Mouse (Mus musculus) embryonic facial prominence, embryonic 10.5 days (tissue): ENCODE measurements around the gene Spata17. TPM values are rescaled to one million over a fixed set of nuclear protein-coding genes. Genes with fewer than 3 reads are reported as not detected.

Source experiments
- DNase-seq: peaks from one replicate; pipeline ENCODE4 v3.0.0-alpha.2; 2017; ENCODE audit warnings: low spot score
- H3K27ac ChIP-seq: fragments of 300-500 bp; sonication (generic); replicated peaks from 2 replicates; pipeline ENCODE4 v1.5.1; 2016; ENCODE audit warnings: mild to moderate bottlenecking
- H3K27me3 ChIP-seq: fragments of 300-500 bp; sonication (generic); replicated peaks from 2 replicates; pipeline ENCODE4 v1.6.1; 2016; ENCODE audit warnings: low read depth, mild to moderate bottlenecking; ENCODE audit not compliant: poor library complexity, severe bottlenecking
- H3K36me3 ChIP-seq: fragments of 300-500 bp; sonication (generic); replicated peaks from 2 replicates; pipeline ENCODE4 v1.6.1; 2016; ENCODE audit warnings: mild to moderate bottlenecking, moderate library complexity
- H3K4me1 ChIP-seq: fragments of 300-500 bp; sonication (generic); 2 replicates; pipeline ENCODE4 v1.6.1; 2016
- H3K4me3 ChIP-seq: fragments of 300-500 bp; sonication (generic); 2 replicates; pipeline ENCODE4 v1.5.1; 2016; ENCODE audit warnings: mild to moderate bottlenecking, moderate library complexity
- H3K9me3 ChIP-seq: fragments of 300-500 bp; sonication (generic); 2 replicates; pipeline ENCODE4 v1.6.1; 2016; ENCODE audit warnings: mild to moderate bottlenecking
- WGBS: fragments of 180-500 bp; shearing (Covaris S2); methylation state at CpG from one replicate; pipeline ENCODE4 v1.1.7; 2016; 5-methylcytosine and 5-hydroxymethylcytosine counted together
- polyA plus RNA-seq: library from polyadenylated mRNA; unstranded; fragments of >200 nt; fragmentation: Nextera tagmentation; extraction: Ambion mirVana; gene quantifications from 2 replicates; pipeline ENCODE4 v1.2.1, GENCODE M21; 2016

Gene Spata17
- polyA plus RNA-seq, 1 experiment from 2014 or later: 1.1 TPM

DNA sequence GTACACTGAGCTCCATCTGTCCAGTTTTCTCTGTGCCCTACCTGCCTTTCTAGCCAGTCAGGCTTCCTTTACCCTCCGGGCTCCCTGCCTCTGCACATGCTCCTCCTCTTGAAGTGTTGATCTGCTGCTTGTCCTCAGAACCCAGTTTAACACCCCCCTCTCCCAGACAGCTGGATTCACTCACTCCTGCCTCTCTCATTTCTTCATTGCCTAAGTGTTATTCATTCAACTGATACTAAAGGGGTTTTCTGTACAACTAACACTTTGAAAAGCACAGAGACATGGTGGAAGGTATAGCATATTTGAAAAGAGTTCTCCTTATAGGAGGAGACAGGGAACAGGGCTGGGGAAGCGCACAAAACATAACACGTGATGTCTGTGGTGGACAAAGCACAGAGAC lies 114.1 kb downstream of the Spata17 start:
- no peaks in the 10 kb centered on the region for H3K36me3 ChIP-seq
- no peak overlapping the region for H3K4me3 ChIP-seq
- 78% methylated on average over 3 of the region's 3 CpGs for WGBS
- no peaks in the 10 kb centered on the region for H3K27me3 ChIP-seq
- no peaks in the 10 kb centered on the region for H3K9me3 ChIP-seq
- no peak for DNase-seq
- H3K4me1 ChIP-seq: no peaks in the 10 kb centered on the region
- H3K27ac ChIP-seq: no peak overlapping the region

DNA sequence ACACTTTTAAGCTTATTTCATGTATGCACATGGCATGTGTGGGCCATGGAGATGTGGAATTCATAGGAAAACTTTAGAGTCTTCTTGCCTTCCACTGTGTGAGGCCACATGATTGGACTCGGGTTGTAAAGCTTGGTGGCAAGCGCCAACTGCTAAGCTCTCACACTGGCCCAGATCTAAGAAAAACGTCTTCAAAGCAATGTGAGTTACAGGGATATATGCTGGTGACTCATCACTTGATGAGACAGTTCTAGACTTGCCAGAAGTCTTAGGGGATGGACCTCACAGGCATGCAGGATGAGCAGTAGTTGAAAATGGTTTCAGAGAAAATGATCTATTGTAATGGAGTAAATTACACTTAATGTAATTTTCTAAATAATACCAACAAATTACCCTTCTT lies 114.6 kb downstream of the Spata17 start:
- DNase-seq: no peak
- no peak overlapping the region for H3K27ac ChIP-seq
- H3K9me3 ChIP-seq: no peaks in the 10 kb centered on the region
- no peak overlapping the region for H3K4me3 ChIP-seq
- no peaks in the 10 kb centered on the region for H3K4me1 ChIP-seq
- WGBS: 81% methylated on average over 3 of the region's 3 CpGs
- no peaks in the 10 kb centered on the region for H3K27me3 ChIP-seq
- no peaks in the 10 kb centered on the region for H3K36me3 ChIP-seq

DNA sequence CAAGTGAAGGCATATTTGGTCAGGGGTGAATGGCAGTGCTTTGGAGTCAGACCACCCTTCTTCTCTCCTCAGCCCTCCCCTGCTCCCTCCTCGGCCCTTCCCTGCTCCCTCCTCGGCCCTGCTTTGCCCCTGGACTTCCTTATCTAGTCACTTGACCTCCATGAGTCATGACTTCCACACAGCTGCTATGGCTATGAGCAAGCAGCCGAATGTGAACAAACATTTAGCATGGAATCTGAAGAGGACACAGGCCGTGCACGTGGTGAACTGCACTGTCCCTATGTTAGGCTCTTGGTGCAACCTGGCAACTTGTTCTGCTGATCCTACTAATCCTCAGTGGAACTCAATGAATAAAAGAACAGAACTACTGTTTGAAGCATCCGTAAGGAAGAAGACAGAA lies 117.0 kb downstream of the Spata17 start:
- Histone ChIP-seq H3K27me3 (no peaks in the 10 kb centered on the region), H3K4me3 (no peak overlapping the region)
- whole genome bisulfite sequencing: 81% methylated on average over 6 of the region's 6 CpGs

DNA sequence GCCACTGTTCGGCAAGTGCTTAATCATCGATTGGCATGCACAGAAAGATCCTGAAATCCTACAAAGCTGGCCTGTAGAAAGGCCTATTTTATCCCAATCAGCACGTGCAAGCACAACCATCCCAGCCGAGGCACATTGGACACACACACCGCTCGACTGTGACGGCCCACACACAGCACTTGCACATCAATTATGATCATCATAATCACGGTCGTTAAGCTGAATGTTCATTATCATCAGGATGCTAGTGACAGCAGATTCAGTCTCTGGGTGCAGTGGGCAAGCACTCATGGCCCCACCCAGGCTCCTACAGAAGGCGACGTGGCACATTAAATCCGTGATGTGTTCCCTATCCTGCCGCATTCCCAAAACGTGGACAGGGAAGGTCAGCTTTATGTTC lies 122.7 kb downstream of the Spata17 start:
- H3K9me3 ChIP-seq: no peaks in the 10 kb centered on the region
- H3K27me3 ChIP-seq: no peaks in the 10 kb centered on the region
- no peak overlapping the region for H3K27ac ChIP-seq
- DNase-seq: no peak
- no peaks in the 10 kb centered on the region for H3K36me3 ChIP-seq
- no peaks in the 10 kb centered on the region for H3K4me1 ChIP-seq
- WGBS: 88% methylated on average over 14 of the region's 14 CpGs
- H3K4me3 ChIP-seq: no peak overlapping the region

More for the DNA sequence above, 117.0 kb downstream of the Spata17 start:
- no peaks in the 10 kb centered on the region for H3K9me3 ChIP-seq
- no peak for DNase-seq
- H3K36me3 ChIP-seq: no peaks in the 10 kb centered on the region
- H3K4me1 ChIP-seq: no peaks in the 10 kb centered on the region
- H3K27ac ChIP-seq: no peak overlapping the region

DNA sequence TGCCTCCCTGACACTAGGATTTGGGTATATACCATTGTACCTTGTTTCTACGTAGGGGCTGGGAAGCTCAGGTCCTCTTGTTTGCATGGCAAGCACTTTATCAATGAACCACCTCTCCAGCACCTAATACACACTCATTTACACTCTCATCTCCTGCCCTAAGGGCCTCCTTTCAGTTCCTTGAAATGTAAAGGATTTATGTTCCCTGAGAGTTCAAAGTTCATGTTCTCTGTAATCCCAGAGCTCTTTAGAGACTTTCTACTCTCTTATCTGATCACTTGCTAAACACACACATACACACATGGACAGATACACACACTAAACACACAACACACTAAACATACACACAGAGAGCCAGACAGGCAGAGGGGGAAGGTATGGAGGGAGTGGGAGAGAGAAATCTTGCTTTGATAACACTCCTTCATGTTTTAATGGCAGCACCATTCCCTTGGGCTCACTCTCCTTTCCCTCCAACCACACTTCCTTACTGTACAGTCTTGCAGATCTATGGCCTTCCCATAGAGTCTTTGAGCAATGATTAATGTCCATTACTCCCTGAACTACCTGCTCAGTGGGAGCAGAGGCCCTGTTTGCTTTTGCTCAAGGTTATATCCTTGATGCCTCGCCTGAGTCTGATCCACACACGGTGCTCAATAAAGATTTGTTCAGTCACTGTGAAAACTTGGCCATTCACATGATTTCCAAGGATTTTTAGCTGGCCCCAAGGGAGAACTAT lies 126.4 kb downstream of the Spata17 start:
- Histone ChIP-seq H3K27ac (no peak overlapping the region), H3K27me3 (no peaks in the 10 kb centered on the region), H3K9me3 (no peaks in the 10 kb centered on the region), H3K4me3 (no peak overlapping the region), H3K4me1 (no peaks in the 10 kb centered on the region), H3K36me3 (no peaks in the 10 kb centered on the region)
- DNase-seq: no peak
- 81% methylated on average over 3 of the region's 3 CpGs for WGBS

DNA sequence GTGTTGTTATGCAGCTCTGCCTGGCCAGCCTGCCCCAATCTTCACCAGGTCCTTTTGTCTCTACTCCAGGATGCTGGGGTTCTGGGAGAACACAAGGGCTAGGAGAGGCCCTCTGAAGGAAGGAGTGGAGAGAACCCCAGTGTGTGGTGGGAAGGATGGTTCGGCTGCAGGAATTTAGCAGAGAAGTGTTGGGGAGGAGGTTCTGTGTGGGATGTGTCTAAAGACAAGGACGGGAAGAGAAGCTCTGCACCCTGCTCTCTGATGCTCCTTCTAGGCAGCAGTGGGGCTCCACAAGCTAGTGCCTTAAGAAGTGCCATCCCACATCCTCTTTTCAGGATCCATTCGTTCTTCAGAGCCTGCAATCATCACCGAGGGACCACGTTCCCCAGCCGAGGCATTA lies 129.2 kb downstream of the Spata17 start:
- Histone ChIP-seq H3K27me3 (no peaks in the 10 kb centered on the region), H3K9me3 (peaks cover 1% of the 10 kb centered on the region; the same call in 1 of the 2 replicates), H3K4me1 (no peaks in the 10 kb centered on the region), H3K4me3 (no peak overlapping the region), H3K27ac (no peak overlapping the region), H3K36me3 (no peaks in the 10 kb centered on the region)
- no peak for DNase-seq
- 77% methylated on average over 6 of the region's 6 CpGs for WGBS

DNA sequence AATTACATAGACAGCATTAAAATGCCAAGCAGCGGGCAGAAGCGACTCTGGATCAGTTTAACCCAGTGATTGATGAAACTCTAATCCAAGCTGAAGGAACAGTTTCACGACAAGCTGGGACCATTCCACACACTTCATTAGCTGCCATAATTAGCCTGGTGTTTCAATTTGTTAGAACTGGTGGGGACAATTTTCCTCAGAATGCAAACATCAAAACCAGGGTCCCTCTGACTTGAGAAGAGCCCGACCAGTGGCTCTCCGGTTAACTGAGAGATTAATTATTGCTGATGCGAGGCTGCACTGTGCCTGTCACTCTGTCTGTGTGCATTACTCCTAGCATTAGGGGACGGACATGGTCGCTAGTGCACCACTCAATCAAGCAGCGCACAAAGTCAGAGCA lies 137.9 kb downstream of the Spata17 start:
- DNase-seq: no peak
- no peak overlapping the region for H3K27ac ChIP-seq

DNA sequence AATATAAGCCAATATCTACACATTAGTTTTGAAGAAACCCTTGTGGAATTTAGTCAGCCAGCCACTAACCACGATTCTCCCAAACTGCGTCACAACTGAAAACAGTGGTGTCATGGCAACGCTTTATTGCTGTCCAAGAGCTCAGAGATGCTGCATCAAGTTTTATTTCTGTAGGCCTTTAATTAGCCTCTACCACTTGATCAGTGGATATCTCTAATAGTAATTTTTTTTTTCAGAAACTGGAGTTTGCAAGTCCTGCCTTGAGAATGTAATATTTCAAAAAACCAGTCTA lies 138.3 kb downstream of the Spata17 start:
- 74% methylated on average over 3 of the region's 3 CpGs for WGBS
- no peak for DNase-seq
- H3K27ac ChIP-seq: no peak overlapping the region

More for the DNA sequence above, 137.9 kb downstream of the Spata17 start:
- no peaks in the 10 kb centered on the region for H3K27me3 ChIP-seq
- peaks cover 7% of the 10 kb centered on the region; the same call in 1 of the 2 replicates for H3K4me1 ChIP-seq
- WGBS: 56% methylated on average over 9 of the region's 9 CpGs
- H3K4me3 ChIP-seq: no peak overlapping the region
- H3K36me3 ChIP-seq: no peaks in the 10 kb centered on the region
- H3K9me3 ChIP-seq: peaks cover 5% of the 10 kb centered on the region; the same call in 1 of the 2 replicates

DNA sequence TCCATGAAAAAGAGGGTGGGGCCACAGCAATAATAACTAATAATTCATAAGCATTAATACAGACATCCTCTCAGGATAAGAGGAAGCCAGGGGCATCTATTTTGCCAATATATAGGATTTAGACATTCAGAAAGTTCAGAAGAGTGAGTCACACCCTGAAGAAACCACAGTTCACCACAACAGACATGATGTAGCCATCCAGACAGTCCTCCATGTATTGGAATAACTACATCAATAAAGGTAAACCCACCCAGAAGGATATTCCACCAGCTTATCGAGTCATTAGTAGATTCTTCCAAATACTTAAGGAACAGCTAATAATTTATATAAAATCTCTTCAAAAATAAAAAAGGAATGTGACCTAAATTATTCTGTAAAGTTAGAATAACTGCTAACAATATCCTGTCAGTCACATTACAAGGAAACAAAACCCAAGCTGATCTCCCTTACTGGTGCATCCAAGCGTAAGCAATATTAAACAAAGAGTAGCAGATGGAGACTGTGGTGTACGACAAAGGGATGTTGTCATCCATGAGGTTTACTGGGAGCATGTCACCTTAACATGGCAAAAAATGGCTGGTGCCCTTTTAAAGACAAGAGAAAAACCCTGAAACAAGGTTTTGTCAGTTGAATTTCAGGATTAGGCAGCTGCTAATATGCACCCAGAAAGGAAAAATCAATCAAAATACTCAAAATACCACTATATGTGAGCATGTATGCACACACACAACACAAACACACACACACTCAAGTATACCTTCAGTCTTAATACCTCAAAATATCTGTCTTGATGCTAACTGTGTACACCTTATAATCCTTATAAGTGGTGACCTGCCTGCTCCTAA lies 138.8 kb downstream of the Spata17 start:
- no peak overlapping the region for H3K27ac ChIP-seq
- no peak for DNase-seq
- peaks cover 5% of the 10 kb centered on the region; the same call in 1 of the 2 replicates for H3K9me3 ChIP-seq
- no peaks in the 10 kb centered on the region for H3K27me3 ChIP-seq
- H3K36me3 ChIP-seq: no peaks in the 10 kb centered on the region
- H3K4me3 ChIP-seq: no peak overlapping the region
- WGBS: 75% methylated on average over 3 of the region's 3 CpGs
- H3K4me1 ChIP-seq: peaks cover 7% of the 10 kb centered on the region; the same call in 1 of the 2 replicates

More for the DNA sequence above, 138.3 kb downstream of the Spata17 start:
- Histone ChIP-seq H3K4me1 (peaks cover 7% of the 10 kb centered on the region; the same call in 1 of the 2 replicates), H3K9me3 (peaks cover 5% of the 10 kb centered on the region; the same call in 1 of the 2 replicates), H3K36me3 (no peaks in the 10 kb centered on the region), H3K27me3 (no peaks in the 10 kb centered on the region), H3K4me3 (no peak overlapping the region)

DNA sequence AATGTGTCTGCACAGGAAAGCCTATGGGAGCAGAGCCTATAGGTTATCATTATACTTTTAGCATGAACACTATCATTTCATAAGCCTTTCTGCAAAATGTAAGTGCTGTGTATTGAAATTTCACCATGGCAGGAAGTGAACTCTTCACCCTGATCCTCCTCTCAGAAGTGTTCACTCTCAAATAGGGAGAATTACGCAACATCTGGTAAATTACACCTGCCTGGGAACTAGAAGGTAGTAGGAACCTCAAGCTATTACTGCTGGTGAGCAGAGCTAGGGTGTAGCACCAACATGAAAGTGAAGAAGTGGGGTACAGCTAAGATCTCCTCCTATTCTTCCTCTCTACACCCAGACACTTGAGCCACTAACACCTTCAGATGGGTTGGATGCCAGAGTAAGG lies 155.4 kb downstream of the Spata17 start:
- WGBS: 87% methylated on average over 1 of the region's 1 CpGs
- H3K27ac ChIP-seq: no peak overlapping the region
- H3K4me3 ChIP-seq: no peak overlapping the region
- H3K36me3 ChIP-seq: no peaks in the 10 kb centered on the region
- H3K4me1 ChIP-seq: no peaks in the 10 kb centered on the region
- DNase-seq: no peak
- no peaks in the 10 kb centered on the region for H3K27me3 ChIP-seq
- no peaks in the 10 kb centered on the region for H3K9me3 ChIP-seq

DNA sequence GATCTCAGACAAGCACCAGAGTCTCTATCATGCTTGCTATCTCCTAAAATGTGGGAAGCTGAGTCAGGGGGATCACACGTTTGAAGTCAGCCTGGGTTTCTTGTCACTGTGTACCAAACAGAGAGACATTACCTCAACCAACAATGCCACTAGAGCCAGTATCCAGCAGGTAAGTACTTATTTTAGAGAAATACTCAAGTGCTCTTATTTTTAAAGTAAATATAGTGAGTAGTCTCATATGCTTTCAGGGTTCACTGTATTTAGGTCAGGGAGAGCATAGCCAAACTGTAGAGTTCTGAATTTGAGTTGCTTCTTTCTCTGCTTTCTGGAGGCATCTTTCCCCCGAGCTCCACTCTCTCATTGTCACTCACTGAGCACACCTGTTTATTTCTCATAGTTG lies 160.9 kb downstream of the Spata17 start:
- Histone ChIP-seq H3K27ac (no peak overlapping the region), H3K4me1 (no peaks in the 10 kb centered on the region), H3K36me3 (no peaks in the 10 kb centered on the region), H3K27me3 (no peaks in the 10 kb centered on the region), H3K4me3 (no peak overlapping the region), H3K9me3 (no peaks in the 10 kb centered on the region)
- no peak for DNase-seq
- WGBS: 85% methylated on average over 2 of the region's 2 CpGs

DNA sequence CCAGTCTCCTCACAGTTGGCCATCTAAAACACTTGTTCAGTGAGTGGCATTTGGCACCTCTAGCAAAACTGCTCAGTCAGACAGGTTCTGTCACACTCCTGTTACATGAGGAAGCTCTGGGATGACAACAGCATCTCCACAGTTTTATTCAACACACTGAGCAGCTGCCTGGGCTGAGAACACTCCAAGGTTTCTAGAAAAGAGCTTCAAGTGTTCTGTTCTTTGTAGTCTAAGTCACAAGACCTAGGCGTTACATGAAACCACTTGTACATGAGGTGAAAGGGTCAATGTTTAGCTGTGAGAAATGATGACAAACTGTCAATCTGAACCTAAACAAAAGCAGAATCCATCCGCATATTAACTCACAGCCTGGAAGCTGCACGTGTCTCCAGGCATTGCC lies 161.4 kb downstream of the Spata17 start:
- H3K4me1 ChIP-seq: no peaks in the 10 kb centered on the region
- no peaks in the 10 kb centered on the region for H3K36me3 ChIP-seq
- no peak overlapping the region for H3K4me3 ChIP-seq
- no peak for DNase-seq
- H3K27ac ChIP-seq: no peak overlapping the region
- no peaks in the 10 kb centered on the region for H3K9me3 ChIP-seq
- WGBS: 75% methylated on average over 3 of the region's 3 CpGs
- no peaks in the 10 kb centered on the region for H3K27me3 ChIP-seq

DNA sequence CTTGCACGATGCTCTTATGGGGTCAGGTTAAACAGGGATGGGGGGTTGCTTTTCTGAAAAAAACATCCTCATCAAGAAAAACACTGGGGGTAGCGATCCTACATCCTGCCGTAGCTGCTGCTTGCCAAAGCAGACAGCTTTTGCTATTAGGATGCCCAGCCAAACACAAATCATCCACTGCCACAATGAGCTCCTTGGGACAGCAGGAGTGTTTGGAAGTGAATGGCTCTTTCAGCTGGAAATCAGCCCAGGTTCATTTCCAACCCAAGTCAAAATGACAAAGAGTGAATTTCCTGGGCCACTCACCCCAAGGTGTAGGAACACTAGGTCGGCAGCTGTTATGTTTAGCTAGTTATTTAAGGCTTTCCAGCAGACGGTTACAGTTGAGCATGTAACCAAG lies 162.7 kb downstream of the Spata17 start:
- WGBS: 71% methylated on average over 5 of the region's 5 CpGs
- no peaks in the 10 kb centered on the region for H3K9me3 ChIP-seq
- DNase-seq: no peak

More for the DNA sequence above, 162.7 kb downstream of the Spata17 start:
- Histone ChIP-seq H3K27me3 (no peaks in the 10 kb centered on the region), H3K4me1 (no peaks in the 10 kb centered on the region), H3K27ac (no peak overlapping the region), H3K36me3 (no peaks in the 10 kb centered on the region), H3K4me3 (no peak overlapping the region)
